Mouse (Mus musculus) erythroid progenitor cell, adult 5-6 weeks (primary cell): ENCODE results near the gene Mapk11. TPM values are rescaled to one million over a fixed set of nuclear protein-coding genes. Genes with fewer than 3 reads are reported as not detected.

Experiments used
- ATAC-seq: replicated peaks from 2 replicates; pipeline ENCODE4 v1.8.0; 2016; ENCODE audit warnings: moderate number of reproducible peaks, mild to moderate bottlenecking, moderate TSS enrichment, inconsistent platforms; ENCODE audit not compliant: poor library complexity, low FRiP score, severe bottlenecking
- total RNA-seq, 2 experiments: library from RNA; stranded (forward) in 1 of 2; stranded (reverse) in 1 of 2; fragments of 150-400 nt in 1 of 2; fragments of 186-747, 209-891 nt in 1 of 2; gene quantifications; 2 replicates each; pipeline versions ENCODE4 v1.2.3 to v1.2.4; 2015 to 2017; ENCODE audit warnings: low replicate concordance in 2 of 2

The Mapk11 gene
- total RNA-seq (2015; ENCODE audit: low replicate concordance) (0.72 and 2.1 TPM in 2 replicates), total RNA-seq (2017; ENCODE audit: low replicate concordance) (0.51 TPM in 1 of 2 replicates, not detected in the other)

GRCm38 (mm10) chr15:89149271-89150040 lies at the start of gene Mapk11:
Gene Mapk11 (minus strand): TSS chr15:89149628.
- no peak for ATAC-seq

DNA sequence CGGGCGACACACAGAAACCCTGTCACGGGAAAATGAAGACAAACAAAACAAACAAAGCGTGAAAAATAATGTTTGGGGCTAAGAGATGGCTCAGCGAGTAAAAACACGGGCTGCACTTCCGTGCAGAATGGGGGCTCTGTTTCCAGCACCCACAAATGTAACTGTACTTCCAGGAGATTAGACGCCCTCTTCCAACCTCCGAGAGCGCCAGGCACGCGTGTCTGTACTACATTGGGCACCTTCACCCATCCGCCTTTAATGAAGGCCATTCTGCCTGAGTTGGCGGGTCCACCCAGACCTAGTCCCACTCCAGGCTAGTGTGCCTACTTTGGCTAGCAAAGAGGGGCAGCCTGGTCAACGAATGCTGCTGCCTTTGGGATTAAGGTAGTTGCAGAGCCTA lies 47.6 kb upstream of the Mapk11 start:
- ATAC-seq: no peak

DNA sequence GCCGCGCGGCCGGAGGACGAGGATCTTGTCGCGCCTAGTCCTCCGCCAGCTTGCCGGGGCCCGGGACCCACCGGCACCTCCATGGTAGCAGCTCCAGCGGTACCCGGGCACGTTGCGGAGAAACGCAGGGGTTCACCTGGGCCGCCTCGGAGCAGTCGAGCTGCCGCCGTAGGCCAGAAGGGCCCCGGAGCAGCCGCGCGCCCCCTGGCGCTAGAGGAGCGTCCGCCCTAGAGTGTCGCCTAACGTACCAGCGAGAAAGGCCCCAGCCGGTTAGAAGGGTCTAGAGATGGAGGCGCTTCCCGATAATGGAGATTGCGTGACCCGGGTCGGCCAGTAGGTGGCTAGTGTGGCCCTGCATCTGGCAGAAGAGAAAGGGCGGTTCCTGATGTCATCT lies 46.9 kb upstream of the Mapk11 start, which contains the start of gene Dennd6b:
Dennd6b (minus strand) TSS at position 184 of the 394 bp plus-strand sequence.
- ATAC-seq: peak; percentile 96

DNA sequence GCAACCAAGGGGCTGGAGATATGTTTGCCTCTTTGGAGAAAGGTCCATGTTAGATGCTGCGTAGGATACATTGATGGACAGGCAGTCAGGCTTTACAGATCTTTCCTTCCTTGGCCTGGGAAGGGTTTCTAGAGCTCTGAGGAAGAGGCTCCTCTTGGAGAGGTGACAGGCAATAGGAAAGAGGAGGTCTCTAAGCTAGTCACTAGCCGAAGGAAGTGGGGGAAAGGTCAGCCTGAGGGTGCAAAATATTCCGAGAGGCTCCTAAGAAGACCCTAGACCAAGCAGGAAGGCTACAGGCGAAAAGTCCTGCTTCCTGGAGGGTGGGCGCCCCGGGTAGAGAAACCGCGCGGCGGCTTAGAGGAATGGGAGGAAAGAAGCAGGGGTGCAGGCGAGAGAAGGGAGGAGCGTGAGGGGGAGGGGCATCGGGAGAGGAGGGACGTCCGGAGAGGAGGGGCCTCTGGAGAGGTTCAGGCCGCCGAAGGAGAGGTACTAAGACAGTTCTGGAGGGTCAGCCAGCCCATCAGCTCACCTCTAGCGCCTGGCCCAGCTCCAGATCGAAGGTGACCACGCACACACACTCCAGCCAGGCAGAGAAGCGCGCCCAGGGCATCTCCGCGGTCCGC lies 46.4 kb upstream of the Mapk11 start:
- peak; percentile 90 for ATAC-seq

DNA sequence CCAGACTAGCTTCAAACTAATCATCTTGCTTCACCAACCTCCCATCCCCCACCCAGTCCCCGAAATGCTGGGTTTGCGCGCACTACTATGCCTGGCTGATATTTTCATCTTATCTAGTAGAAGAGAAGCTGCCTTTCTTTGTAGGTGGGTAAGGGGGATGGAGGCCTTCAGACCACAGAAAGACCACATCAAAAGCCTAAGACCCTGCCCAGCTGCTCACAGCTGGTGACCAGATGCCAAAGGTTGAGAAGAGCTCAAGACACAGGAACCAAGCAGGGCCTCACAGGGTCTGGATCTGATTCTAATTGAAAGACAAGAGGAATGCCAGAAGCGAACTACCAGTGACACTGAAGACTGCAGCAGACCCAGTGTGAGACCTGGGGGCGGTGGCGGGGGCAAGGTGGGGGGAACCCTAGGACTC lies 45.8 kb upstream of the Mapk11 start:
- no peak for ATAC-seq

- ATAC-seq: no peak
Measured at GRCm38 (mm10) chr15:89184937-89185227, 35.5 kb upstream of the Mapk11 start.

- no peak for ATAC-seq
Measured at GRCm38 (mm10) chr15:89184141-89184936, 34.9 kb upstream of the Mapk11 start.

DNA sequence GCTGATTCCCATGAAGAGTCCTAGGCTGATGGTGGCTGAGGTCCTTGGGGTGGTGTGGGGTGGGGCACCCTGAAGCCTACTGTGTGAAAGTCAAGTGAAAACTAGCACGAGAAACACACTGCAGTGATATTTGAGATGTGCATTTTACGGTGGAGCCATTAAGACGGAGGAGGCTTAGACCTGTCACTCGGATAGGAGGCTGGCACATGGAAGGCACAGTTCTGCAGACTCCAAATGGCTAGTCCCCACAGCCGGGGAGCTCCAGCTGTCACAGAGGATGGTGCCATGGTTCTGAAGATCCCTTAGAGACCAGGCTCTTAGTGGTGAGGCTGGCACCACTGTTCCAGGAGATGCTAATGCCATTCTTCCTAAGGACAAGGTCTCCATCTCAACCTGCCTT lies 33.4 kb upstream of the Mapk11 start:
- ATAC-seq: no peak

GRCm38 (mm10) chr15:89182328-89182741 lies 32.9 kb upstream of the Mapk11 start:
- ATAC-seq: no peak

DNA sequence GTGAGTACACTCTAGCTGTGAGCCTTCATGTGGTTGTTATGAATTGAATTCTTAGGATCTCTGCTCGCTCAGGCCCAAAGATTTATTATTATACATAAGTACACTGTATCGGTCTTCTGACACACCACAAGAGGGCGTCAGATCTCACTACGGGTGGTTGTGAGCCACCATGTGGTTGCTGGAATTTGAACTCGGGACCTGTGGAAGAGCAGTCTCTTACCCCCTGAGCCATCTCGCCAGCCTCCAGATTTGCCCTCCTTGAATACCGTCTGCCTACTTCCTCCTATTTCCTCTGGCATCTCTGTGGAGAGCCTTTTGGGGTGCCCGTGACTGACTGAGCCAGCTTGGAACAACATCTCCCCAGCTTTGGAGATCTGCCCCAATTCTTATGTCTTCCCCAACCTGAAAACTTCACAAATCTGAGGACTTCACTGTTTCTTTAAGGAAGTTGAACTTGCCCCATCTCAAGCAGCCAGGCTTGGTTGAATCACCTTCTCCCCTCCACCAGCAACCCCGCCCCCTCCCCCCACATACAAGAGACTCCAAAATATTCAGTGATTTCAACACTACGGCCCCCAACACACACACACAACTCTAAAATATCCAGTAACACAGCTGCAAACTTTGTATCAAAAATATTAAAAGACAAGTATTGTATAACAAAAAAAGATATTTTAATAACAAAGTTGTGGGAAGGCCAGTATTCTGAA lies 32.3 kb upstream of the Mapk11 start:
- no peak for ATAC-seq

DNA sequence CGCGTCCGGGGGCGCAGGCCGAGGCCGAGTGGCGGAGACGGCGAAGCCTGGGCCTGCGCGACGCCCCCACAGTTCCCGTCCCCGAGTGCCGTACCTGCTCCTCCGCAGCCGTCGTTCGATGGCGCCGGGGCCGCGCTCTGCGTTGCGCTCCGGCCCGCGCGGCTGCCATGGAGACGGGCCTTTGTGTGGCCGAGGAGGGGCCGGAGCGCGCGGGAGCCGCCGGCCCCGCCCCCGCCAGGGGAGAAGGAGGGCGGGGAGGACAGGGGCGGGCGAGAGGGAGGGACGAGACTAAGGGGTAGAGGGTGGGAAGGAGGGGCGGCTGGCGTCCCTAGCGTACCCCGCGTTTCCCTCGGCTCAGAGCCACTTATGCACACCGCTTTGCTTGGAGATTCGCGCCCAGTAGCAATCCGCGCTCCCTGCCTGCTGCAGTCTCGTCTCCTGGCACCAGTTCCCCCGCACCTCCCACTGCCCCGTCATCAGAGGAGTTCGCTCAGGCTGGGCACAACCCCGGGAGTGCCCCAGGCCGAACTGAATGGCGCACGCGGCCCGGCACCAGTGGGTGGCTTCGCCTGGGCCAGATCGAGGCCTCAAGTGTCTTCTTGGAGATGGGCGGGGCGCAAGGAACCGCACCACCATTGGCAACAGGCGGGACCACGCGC lies 31.3 kb upstream of the Mapk11 start, which contains the start of gene Plxnb2:
Plxnb2 (minus strand) TSS at position 218 of the 659 bp plus-strand sequence.
- ATAC-seq: no peak

GRCm38 (mm10) chr15:89180081-89180541 lies 30.7 kb upstream of the Mapk11 start:
- ATAC-seq: no peak

DNA sequence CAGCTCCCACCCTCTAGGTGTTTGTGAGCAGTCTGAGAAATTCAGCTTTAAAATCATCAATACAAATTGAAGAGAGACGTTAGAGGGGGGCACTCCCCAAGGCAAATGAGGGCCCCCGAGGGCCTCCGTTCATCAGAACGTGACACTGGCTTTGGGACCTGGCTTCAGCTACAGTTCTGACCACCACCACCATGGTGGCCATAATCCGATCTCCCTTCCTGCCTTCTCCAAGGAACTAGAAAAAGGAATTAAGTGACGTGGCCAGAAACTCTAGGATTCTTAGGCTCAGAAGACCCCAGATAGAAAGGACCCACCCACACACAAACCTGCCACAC lies 30.2 kb upstream of the Mapk11 start:
- no peak for ATAC-seq

DNA sequence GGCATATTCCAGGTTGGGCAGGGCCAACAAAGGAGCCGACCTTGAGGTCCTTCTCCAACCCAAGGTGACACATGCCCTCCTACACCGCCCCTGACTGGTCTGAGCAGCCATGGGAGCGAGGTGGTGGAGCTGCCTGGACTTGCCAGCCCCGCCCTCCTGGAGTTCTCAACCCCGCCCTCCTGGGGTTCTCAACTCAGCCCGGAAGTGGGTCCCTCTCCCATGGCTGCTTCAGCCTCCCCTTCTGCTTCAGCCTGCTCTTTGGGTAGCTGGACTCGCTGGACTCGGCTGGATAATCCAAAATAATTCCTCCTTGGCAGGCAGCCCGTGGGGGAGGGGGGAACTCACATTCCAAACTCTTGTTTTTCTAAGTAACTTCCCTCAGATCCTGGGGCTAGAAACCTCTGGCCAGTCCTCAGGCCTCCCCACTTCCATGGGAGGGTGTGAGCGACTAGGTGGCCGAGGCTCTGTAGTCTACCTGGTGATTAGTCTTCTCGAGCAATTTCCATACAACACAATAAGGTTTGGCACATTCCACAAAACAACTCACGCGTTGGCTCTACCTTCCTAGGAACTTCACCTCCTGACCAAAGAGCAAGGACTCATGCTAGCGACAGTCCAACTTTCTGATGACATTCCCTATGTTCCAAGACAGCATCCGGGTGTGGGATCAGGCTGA lies 29.7 kb upstream of the Mapk11 start:
- no peak for ATAC-seq

- ATAC-seq: no peak
Measured at GRCm38 (mm10) chr15:89178260-89178860, 28.9 kb upstream of the Mapk11 start.

DNA sequence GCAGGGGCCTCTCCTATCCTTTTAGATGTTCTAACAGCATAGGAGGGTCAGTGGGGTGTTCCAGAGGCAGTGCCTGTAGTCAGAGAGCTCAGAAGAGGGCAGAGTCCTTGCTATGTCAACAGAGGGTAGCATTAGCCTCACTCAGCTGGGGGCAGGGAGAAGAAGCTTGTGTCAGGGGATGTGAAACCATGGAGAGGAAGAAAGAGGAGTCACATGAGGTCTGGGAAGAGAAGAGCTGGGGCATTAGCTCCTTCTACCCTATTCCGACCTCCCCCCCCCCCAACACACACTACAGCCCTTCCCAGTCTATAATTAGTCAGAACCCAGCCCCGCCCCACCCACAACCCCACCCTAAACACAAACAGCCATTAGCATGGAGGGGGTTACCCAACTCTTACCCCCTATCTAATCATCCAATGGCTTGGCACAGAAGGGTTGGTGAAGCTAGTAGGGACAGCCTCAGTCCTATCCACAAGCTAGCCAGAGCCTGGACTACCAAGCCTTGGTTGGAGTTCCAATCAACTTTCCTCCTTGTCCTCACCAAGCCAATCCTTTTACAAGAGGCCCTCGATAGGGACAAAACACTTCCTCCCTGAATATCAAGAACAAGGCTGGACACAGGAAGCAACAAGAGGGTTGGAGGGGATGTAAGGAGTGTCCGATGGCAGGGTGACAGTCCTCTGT lies 28.3 kb upstream of the Mapk11 start:
- ATAC-seq: no peak

- ATAC-seq: no peak
Measured at GRCm38 (mm10) chr15:89177121-89177520, 27.7 kb upstream of the Mapk11 start.
